Mouse (Mus musculus) liver, adult (tissue): ENCODE measurements around the gene Wrap73.

Experiments used
- GATA4 ChIP-seq: IDR thresholded peaks from 2 replicates; pipeline ENCODE4 v1.6.1; 2014; ENCODE audit warnings: mild to moderate bottlenecking, low read length; ENCODE audit not compliant: insufficient replicate concordance

Gene Wrap73

GRCm38 (mm10) chr4:154142211-154143040, at the start of gene Wrap73:
Wrap73 (plus strand) TSS chr4:154142372.
- no peak for TF ChIP-seq GATA4

GRCm38 (mm10) chr4:154093210-154093609, 49.0 kb upstream of the Wrap73 start:
- TF ChIP-seq GATA4: no peak

- no peak for TF ChIP-seq GATA4
Observed at GRCm38 (mm10) chr4:154096111-154096510, 46.1 kb upstream of the Wrap73 start.

GRCm38 (mm10) chr4:154099361-154099760, 42.8 kb upstream of the Wrap73 start:
- no peak for TF ChIP-seq GATA4

DNA sequence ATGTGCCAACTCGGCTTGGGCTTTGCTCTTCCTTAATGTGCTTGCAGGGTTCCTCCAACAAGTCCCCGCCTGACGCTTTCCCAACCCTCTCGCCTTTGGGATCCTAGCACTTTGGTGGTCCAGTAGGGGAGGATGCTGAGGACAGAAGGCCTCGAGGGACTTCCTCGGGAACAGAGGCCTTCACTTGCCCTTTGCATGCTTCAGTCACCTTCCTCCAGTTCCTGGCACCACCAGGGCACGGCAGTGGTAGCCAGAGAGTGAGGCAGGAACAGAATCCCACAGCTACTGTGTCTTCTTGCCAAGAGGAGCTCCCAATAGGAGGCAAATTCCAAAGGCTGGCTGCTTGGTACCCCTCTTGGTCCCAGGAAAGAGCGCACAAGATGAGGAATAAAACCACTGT, 38.8 kb upstream of the Wrap73 start:
- no peak for TF ChIP-seq GATA4

GRCm38 (mm10) chr4:154103912-154104311, 38.3 kb upstream of the Wrap73 start:
- no peak for TF ChIP-seq GATA4

DNA sequence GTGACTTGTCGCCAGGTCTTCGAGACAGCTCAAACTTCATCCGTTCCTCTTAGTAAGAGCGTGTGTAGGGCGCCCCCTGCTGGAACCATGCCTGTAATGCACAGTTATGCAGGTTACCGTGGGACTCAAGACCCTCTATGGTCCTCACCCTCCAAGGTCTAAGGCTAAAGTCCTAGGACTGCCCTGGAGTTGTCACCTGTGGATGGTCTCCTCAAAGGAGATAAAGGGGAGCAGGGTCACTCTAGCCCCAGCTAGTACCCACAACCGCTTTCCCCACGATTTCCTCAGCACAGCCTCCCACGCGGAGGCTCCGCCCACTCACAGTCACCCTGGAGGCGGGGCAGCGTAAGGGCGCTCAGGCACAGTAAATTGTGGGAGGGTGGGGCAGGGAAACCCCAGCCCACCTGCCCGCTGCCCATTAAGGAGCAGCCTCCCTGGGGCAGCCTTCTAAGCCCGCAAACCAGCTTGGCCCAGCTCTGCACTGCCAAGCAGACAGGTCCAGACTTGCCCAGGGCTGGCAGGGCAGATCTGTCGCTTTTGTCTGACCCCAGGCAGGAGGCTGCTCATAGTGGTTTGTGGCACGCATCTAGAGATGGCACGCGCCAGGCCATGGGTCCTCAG, 36.7 kb upstream of the Wrap73 start:
- TF ChIP-seq GATA4: no peak

DNA sequence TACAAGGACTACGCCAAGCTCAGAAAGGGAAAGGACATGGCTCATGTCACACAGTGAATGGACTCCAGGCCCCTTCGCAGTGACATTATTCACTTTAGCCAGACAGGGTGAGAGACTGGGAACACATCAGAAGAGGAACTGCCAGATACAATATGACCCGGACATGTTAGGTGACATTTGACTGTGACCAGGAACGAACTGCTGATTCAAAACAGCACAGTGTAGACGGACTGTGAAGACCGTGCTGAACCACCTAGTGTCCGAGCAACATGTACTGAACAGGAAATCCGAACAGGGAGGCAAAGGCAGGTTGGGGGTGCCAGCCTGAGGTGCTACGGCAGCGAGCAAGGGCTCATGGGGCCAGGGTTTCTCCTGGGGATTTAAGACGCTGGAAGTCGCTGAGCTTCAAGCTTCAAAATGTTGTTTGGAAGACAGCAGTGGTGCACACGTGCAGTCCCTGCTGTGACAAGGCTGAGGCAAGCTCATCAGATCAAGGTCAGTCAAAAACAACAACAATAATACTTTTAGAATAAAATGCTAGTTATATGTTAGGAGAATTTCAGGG, 35.6 kb upstream of the Wrap73 start:
- no peak for TF ChIP-seq GATA4

- no peak for TF ChIP-seq GATA4
Observed at GRCm38 (mm10) chr4:154109216-154109849, 32.8 kb upstream of the Wrap73 start.

- TF ChIP-seq GATA4: no peak
Observed at GRCm38 (mm10) chr4:154109850-154110243, 32.3 kb upstream of the Wrap73 start.

- TF ChIP-seq GATA4: no peak
Observed at GRCm38 (mm10) chr4:154116421-154116820, 25.8 kb upstream of the Wrap73 start.

DNA sequence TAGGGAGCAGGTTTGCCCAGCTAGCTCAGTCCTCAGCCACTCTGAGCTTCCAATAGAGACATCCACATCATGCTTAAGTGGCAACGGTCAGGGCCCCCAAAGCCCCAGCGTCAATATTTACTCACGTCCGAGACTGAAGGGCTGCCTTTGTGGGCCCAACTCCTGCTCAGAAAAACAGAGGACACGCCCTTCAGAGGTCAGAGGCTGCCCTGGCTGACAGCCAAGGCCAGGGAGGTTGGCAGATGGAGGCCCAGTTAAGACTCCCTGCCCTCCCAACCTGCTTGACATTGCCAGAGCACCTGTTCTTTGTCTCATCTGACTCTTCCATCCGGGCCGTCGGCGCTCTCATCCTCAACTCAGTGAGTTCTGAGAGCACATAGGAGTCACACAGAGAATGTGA, 23.4 kb upstream of the Wrap73 start:
- TF ChIP-seq GATA4: no peak

DNA sequence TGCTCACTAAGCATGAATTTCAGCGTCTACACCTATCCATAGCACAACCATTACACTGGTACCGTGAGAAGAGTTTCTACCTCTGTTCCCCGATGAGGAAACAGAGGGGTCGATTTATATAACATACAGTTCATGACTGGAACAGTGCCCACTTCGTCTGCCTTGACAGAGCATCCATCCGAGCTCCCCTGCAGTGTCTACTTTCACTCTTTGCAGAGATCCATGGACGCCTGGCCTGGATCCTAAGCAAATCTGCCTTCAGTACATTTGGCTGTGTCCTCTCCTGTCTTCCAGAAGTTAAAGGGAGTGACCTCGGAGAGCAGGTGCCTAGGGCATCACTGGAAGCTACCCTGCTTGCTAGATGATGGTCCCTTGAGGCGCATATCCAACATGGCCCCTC, 23.0 kb upstream of the Wrap73 start:
- TF ChIP-seq GATA4: no peak

GRCm38 (mm10) chr4:154121800-154122199, 20.4 kb upstream of the Wrap73 start:
- TF ChIP-seq GATA4: no peak

DNA sequence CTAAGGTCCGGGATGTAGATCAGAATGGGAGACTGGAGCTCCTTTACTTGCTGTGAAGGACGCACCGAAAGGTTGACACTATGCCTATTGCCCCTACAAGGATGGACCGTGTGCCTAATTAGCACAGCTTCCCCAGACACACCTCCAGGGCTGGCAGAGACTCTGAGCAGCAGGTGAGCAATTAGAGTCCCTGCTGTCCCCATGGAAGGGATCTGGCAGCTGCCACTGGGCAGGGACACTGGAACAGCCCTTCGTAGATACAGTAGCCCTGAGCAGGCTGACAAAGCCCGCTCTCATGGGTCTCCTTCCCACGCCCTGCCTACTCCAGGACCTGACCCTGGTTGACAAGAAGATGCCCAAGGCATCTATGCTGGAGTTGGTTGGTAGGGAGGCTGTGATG, 19.8 kb upstream of the Wrap73 start:
- no peak for TF ChIP-seq GATA4

- no peak for TF ChIP-seq GATA4
Observed at GRCm38 (mm10) chr4:154123553-154123952, 18.6 kb upstream of the Wrap73 start.
